Comparison of ENCODE assay signal across 25 mouse cellular contexts in the genomic region with DNA sequence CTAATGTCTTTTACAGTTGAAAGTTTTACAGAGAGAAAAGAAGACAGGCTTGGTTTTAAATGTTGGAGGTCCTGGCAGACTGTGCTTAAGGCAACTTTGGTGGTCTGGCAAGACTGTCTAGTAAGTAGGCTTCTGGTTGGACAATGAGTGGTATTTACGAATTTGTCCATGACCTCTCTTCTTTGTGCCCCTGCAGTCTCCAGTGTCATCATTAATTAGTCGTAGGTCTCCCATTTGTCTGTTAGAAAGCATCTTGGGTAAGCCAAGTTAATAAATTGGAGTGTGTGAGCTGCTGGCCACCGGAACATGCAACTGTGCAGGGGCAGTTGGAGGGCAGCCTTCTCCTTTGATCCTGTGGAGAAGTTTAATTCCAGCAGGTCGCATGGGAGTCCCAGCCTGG.
"Had no signal": no experiment of that assay in that cellular context is flagged by ENCODE, and none has a peak within 500 bp of the region (broad histone marks: within the 10 kb centered on the region; RNA-seq: fewer than 3 reads in every experiment).

No protein-coding gene starts in this region.

- ATAC-seq: hindbrain, postnatal 0 days; intestine, embryonic 16.5 days had no signal

- H3K9ac ChIP-seq: heart, embryonic 13.5 days; heart, embryonic 15.5 days; hindbrain, embryonic 13.5 days; hindbrain, embryonic 15.5 days; limb, embryonic 12.5 days; liver, embryonic 13.5 days; liver, embryonic 15.5 days had no signal

- H3K36me3 ChIP-seq: heart, embryonic 10.5 days; heart, embryonic 13.5 days; heart, embryonic 15.5 days; hindbrain, embryonic 13.5 days; hindbrain, embryonic 15.5 days; limb, embryonic 10.5 days; limb, embryonic 12.5 days; liver, embryonic 13.5 days; liver, embryonic 15.5 days had no signal

- H3K4me2 ChIP-seq: heart, embryonic 13.5 days; heart, embryonic 15.5 days; hindbrain, embryonic 13.5 days; hindbrain, embryonic 15.5 days; limb, embryonic 12.5 days; liver, embryonic 11.5 days; liver, embryonic 13.5 days; liver, embryonic 15.5 days had no signal

- H3K4me3 ChIP-seq: heart, embryonic 10.5 days; heart, embryonic 13.5 days; heart, embryonic 15.5 days; hindbrain, embryonic 13.5 days; hindbrain, embryonic 15.5 days; limb, embryonic 10.5 days; limb, embryonic 12.5 days; liver, embryonic 13.5 days; liver, embryonic 15.5 days had no signal

- H3K27ac ChIP-seq: heart, embryonic 10.5 days; heart, embryonic 13.5 days; heart, embryonic 15.5 days; hindbrain, embryonic 13.5 days; hindbrain, embryonic 15.5 days; hindbrain, postnatal 0 days; kidney, postnatal 0 days; limb, embryonic 10.5 days; limb, embryonic 12.5 days; liver, embryonic 13.5 days; liver, embryonic 15.5 days had no signal

- DNase-seq: gastrocnemius, postnatal 14 days; gastrocnemius, postnatal 36 days; heart, adult 18-20 months; heart, postnatal 14 days; heart, postnatal 36 days; kidney, adult 18-20 months; kidney, adult 8-10 months; kidney, postnatal 14 days; kidney, postnatal 36 days; layer of hippocampus, adult 9-11 months; layer of hippocampus, postnatal 36 days; liver; liver, embryonic 13.5 days had no signal

- H3K4me1 ChIP-seq: heart, embryonic 10.5 days; heart, embryonic 13.5 days; heart, embryonic 15.5 days; hindbrain, embryonic 13.5 days; hindbrain, embryonic 15.5 days; limb, embryonic 12.5 days; liver, embryonic 13.5 days; liver, embryonic 15.5 days had no signal

- H3K9me3 ChIP-seq: heart, embryonic 10.5 days; heart, embryonic 13.5 days; heart, embryonic 15.5 days; hindbrain, embryonic 13.5 days; hindbrain, embryonic 15.5 days; limb, embryonic 10.5 days; limb, embryonic 12.5 days; liver, embryonic 13.5 days; liver, embryonic 15.5 days had no signal

- H3K27me3 ChIP-seq: heart, embryonic 13.5 days; heart, embryonic 15.5 days; hindbrain, embryonic 13.5 days; hindbrain, embryonic 15.5 days; liver, embryonic 13.5 days; liver, embryonic 15.5 days had no signal
